Mouse (Mus musculus) right cerebral cortex, postnatal 36 days (tissue): ENCODE measurements at regions not wholly inside any gene's neighbourhood (a gene's known extent, or its start where the extent isn't known, plus 50 kb on each side); places are given as distances from the start of the nearest gene placed in this dataset.

Experiments
- DNase-seq, 2 experiments: peaks; one replicate each; pipeline ENCODE4 v3.0.0; 2022; ENCODE audit warnings: low spot score in 2 of 2, mixed read lengths in 1 of 2

GRCm38 (mm10) chr3:50813760-50814400 lies 370.5 kb upstream of the Slc7a11 start:
- DNase-seq, result no peak

- no peak for DNase-seq
Measured at GRCm38 (mm10) chr3:50815716-50816115, 372.3 kb upstream of the Slc7a11 start.

- DNase-seq, result peak; percentile 30 to 48
Measured at GRCm38 (mm10) chr3:50816479-50816878, 373.1 kb upstream of the Slc7a11 start.

- no peak for DNase-seq
Measured at GRCm38 (mm10) chr3:50817361-50817760, 373.9 kb upstream of the Slc7a11 start.

- DNase-seq, result no peak
Measured at GRCm38 (mm10) chr3:50820776-50821175, 377.4 kb upstream of the Slc7a11 start.

- DNase-seq, result no peak
Measured at GRCm38 (mm10) chr3:50825534-50826423, 382.4 kb upstream of the Slc7a11 start.

- no peak for DNase-seq
Measured at GRCm38 (mm10) chr3:50826424-50826819, 383.0 kb upstream of the Slc7a11 start.

GRCm38 (mm10) chr3:50829211-50829610 lies 385.8 kb upstream of the Slc7a11 start:
- DNase-seq, result no peak

GRCm38 (mm10) chr3:50830446-50830845 lies 387.0 kb upstream of the Slc7a11 start:
- DNase-seq, result no peak

GRCm38 (mm10) chr3:50830926-50831325 lies 387.5 kb upstream of the Slc7a11 start:
- no peak for DNase-seq

- DNase-seq, result no peak
Measured at GRCm38 (mm10) chr3:50842216-50842615, 382.0 kb upstream of the Noct start.

- DNase-seq, result no peak
Measured at GRCm38 (mm10) chr3:50844835-50845301, 379.4 kb upstream of the Noct start.

GRCm38 (mm10) chr3:50845311-50845710 lies 378.9 kb upstream of the Noct start:
- DNase-seq, result no peak

GRCm38 (mm10) chr3:50848528-50848927 lies 375.7 kb upstream of the Noct start:
- DNase-seq, result no peak

- DNase-seq, result no peak
Measured at GRCm38 (mm10) chr3:50851083-50851637, 373.1 kb upstream of the Noct start.

- no peak for DNase-seq
Measured at GRCm38 (mm10) chr3:50867105-50867504, 357.1 kb upstream of the Noct start.

- no peak for DNase-seq
Measured at GRCm38 (mm10) chr3:50869211-50869610, 355.0 kb upstream of the Noct start.

- DNase-seq, result no peak
Measured at GRCm38 (mm10) chr3:50879050-50879449, 345.2 kb upstream of the Noct start.

GRCm38 (mm10) chr3:50879595-50879994 lies 344.7 kb upstream of the Noct start:
- DNase-seq, result no peak

GRCm38 (mm10) chr3:50881437-50882248 lies 342.6 kb upstream of the Noct start:
- DNase-seq, result no peak

GRCm38 (mm10) chr3:50882249-50882733 lies 342.0 kb upstream of the Noct start:
- DNase-seq, result no peak

GRCm38 (mm10) chr3:50886336-50886735 lies 337.9 kb upstream of the Noct start:
- DNase-seq, result no peak
